Mouse (Mus musculus) forebrain, embryonic 12.5 days (tissue): Measurements from ENCODE around the gene Serbp1. TPM values are rescaled to one million over a fixed set of nuclear protein-coding genes. Genes with fewer than 3 reads are reported as not detected.
A peak's percentile ranks its signal among the peaks of the same experiment; 100 is the strongest.

ENCODE experiments used
- ATAC-seq: fragments of 200-750 bp; cut with Nextera tagmentation; 2 replicates; pipeline ENCODE4 v1.8.0; 2017; ENCODE audit warnings: moderate TSS enrichment; ENCODE audit not compliant: low FRiP score
- H3K27ac ChIP-seq: fragments of 300-500 bp; sonication (generic); 2 replicates; pipeline ENCODE4 v1.5.1; 2016; ENCODE audit warnings: mild to moderate bottlenecking
- H3K27me3 ChIP-seq: fragments of 300-500 bp; sonication (generic); 2 replicates; pipeline ENCODE4 v1.6.1; 2016; ENCODE audit warnings: mild to moderate bottlenecking
- H3K36me3 ChIP-seq: fragments of 300-500 bp; sonication (generic); replicated peaks from 2 replicates; pipeline ENCODE4 v1.6.1; 2016; ENCODE audit warnings: mild to moderate bottlenecking
- H3K4me1 ChIP-seq: fragments of 300-500 bp; sonication (generic); 2 replicates; pipeline ENCODE4 v1.6.1; 2016
- H3K4me2 ChIP-seq: fragments of 300-500 bp; sonication (generic); 2 replicates; pipeline ENCODE4 v1.6.1; 2016; ENCODE audit warnings: mild to moderate bottlenecking, moderate library complexity
- H3K4me3 ChIP-seq: fragments of 300-500 bp; sonication (generic); replicated peaks from 2 replicates; pipeline ENCODE4 v1.5.1; 2016; ENCODE audit warnings: mild to moderate bottlenecking
- H3K9ac ChIP-seq: fragments of 300-500 bp; sonication (generic); 2 replicates; pipeline ENCODE4 v1.6.1; 2016; ENCODE audit warnings: mild to moderate bottlenecking
- H3K9me3 ChIP-seq: fragments of 300-500 bp; sonication (generic); 2 replicates; pipeline ENCODE4 v1.6.1; 2016
- WGBS: fragments of 180-500 bp; shearing (Covaris S2); methylation state at CpG from one replicate; pipeline ENCODE4 v1.1.7; 2016; 5-methylcytosine and 5-hydroxymethylcytosine counted together
- polyA plus RNA-seq: library from polyadenylated mRNA; unstranded; fragments of >200 nt; fragmentation: Nextera tagmentation; extraction: Ambion mirVana; gene quantifications from 2 replicates; pipeline ENCODE4 v1.2.1, GENCODE M21; 2016

Gene Serbp1
- polyA plus RNA-seq, 1 experiment from 2014 or later = 480 TPM

DNA sequence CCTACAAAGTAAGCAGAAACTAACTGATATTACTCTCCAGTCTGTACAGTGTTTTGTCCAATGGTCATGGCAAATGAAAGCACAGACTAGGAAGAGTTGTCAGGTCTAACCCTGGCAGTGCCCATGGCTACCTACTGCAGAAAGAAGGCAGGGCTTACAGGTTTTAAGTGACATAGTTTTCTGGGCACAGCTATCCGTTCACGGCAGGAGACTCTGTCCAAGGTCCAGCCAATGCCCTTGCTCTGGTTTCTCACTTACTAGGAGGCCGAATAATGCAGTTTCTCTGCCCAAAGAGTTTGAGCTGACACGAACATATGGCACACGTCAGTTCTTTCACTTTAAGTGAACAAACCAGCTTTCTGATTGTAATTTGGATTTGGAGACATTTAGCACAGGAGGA is 79.1 kb downstream of the Serbp1 start:
- WGBS = 81% methylated on average over 5 of the region's 5 CpGs
- H3K36me3 ChIP-seq = no peaks in the 10 kb centered on the region
- H3K4me2 ChIP-seq = no peak overlapping the region
- H3K4me1 ChIP-seq = no peaks in the 10 kb centered on the region
- no peaks in the 10 kb centered on the region for H3K9me3 ChIP-seq
- H3K9ac ChIP-seq = no peak overlapping the region
- H3K4me3 ChIP-seq = no peak overlapping the region
- H3K27ac ChIP-seq = no peak overlapping the region
- ATAC-seq = no peak
- H3K27me3 ChIP-seq = no peaks in the 10 kb centered on the region

DNA sequence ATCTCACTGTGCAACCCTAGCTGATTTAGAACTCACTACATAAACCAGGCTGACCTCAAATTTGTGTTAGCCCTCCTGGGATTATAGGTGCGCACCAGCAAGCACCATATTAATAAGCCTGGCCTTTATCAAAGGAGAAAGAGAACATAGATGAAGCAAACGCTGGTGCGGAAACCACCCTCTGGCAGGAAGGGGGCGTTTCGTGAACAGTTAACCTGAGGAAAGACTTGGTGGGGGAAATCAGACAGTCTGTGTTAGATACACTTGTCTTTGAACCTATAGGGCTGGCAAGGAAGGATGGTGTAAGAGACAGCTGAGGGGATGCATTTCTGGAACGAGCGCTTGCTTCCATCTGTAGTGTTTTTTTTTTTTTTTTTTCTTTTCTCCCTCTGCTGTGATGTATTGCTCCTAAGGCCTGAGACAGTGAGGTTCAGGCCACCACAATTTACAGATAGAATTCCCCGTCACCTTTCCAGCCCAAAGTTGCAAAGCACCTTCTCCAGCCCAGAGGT is 79.9 kb downstream of the Serbp1 start:
- Histone ChIP-seq H3K9ac (no peak overlapping the region), H3K36me3 (no peaks in the 10 kb centered on the region), H3K4me1 (no peaks in the 10 kb centered on the region), H3K27me3 (no peaks in the 10 kb centered on the region), H3K4me2 (no peak overlapping the region), H3K4me3 (no peak overlapping the region), H3K9me3 (no peaks in the 10 kb centered on the region), H3K27ac (no peak overlapping the region)
- no peak for ATAC-seq
- 84% methylated on average over 8 of the region's 8 CpGs for WGBS

DNA sequence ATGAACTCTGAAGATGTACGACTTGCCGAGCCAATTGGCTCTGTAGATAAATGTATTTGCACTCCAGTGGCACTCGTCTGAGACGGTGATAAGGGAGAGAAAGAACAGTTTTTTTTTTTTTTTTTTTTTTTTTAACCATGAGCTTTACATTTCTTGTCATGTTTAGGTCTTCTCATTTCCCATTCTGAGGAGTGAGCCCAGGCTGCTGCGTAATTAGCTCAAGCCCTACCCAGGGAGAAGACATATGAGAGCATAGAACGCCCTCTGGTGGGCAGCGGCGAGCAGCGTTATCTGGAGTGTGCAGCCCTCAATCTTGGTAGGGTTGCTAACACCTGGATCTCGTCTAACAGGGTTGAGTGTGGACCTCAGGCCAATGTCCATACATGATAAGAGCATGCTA is 80.5 kb downstream of the Serbp1 start:
- H3K27ac ChIP-seq = no peak overlapping the region
- H3K4me1 ChIP-seq = no peaks in the 10 kb centered on the region
- no peak overlapping the region for H3K4me2 ChIP-seq
- 30% methylated on average over 10 of the region's 10 CpGs for WGBS
- H3K9me3 ChIP-seq = no peaks in the 10 kb centered on the region
- no peak overlapping the region for H3K4me3 ChIP-seq
- peak; percentile 60; the same call in 1 of the 2 replicates for ATAC-seq
- H3K27me3 ChIP-seq = no peaks in the 10 kb centered on the region
- H3K9ac ChIP-seq = no peak overlapping the region
- no peaks in the 10 kb centered on the region for H3K36me3 ChIP-seq

DNA sequence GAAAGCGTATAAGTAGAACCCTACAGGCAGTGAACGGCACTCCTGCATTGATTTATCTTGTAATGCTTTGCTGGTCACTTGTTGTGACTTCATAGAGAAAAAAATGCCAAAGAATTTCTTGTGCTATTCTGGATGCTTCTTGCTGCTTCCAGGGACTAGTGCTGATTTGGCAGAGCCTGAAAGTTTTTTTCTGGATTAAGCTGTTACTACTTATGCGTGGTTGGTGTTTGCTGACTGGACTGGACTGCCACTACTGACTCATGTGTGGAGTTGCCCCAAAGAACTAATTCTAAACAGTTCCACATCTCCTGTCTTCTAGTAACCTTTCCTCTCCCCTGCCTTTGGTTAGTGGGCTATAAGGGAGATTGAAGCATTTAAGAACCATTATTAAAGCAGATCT is 85.8 kb downstream of the Serbp1 start:
- Histone ChIP-seq H3K36me3 (no peaks in the 10 kb centered on the region), H3K4me1 (no peaks in the 10 kb centered on the region), H3K4me2 (no peak overlapping the region), H3K27me3 (no peaks in the 10 kb centered on the region), H3K9me3 (no peaks in the 10 kb centered on the region), H3K9ac (no peak overlapping the region), H3K27ac (no peak overlapping the region), H3K4me3 (no peak overlapping the region)
- WGBS = 86% methylated on average over 3 of the region's 3 CpGs
- ATAC-seq = no peak

DNA sequence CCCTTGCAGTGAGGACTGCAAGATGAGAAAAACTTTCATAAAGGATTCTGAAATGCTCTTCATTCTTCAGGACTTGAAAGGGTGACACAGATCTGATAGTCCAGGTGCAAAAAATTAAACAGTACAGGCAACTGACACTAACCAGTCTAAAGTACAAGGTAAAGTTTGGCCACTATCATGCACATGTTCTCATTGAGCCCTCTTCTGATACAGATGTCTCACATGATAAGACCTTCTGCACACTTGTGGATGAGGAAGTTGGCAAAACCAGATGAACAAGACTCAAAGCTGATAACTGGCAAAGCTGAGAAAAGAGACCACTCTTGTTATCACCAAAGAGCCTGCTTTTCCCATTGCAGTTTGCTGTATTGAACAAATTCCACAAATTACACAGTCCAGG is 100.0 kb downstream of the Serbp1 start:
- H3K36me3 ChIP-seq = no peaks in the 10 kb centered on the region
- H3K4me1 ChIP-seq = no peaks in the 10 kb centered on the region
- H3K27me3 ChIP-seq = no peaks in the 10 kb centered on the region
- no peak overlapping the region for H3K9ac ChIP-seq
- no peak overlapping the region for H3K27ac ChIP-seq
- H3K9me3 ChIP-seq = no peaks in the 10 kb centered on the region
- H3K4me2 ChIP-seq = no peak overlapping the region
- H3K4me3 ChIP-seq = no peak overlapping the region
- ATAC-seq = no peak

DNA sequence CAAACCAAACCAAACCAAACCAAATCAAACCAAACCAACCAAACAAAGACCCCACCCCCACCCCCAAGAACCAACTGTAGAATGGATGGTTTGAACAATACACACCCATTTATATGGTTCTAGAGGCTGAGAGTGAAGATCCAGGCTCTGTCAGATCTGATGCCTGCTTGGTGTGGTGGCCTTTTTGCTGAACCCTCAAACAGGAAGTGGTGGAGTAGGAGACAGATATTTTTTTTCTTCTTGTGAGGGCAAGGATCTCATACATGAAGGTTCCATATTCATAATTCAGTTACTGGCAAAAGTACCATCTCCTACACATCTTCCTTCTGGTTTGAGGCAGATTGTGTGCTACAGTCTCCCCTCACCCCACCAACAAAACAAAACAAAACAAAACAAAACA is 101.5 kb downstream of the Serbp1 start:
- Histone ChIP-seq H3K9ac (no peak overlapping the region), H3K27ac (no peak overlapping the region), H3K4me1 (no peaks in the 10 kb centered on the region), H3K27me3 (no peaks in the 10 kb centered on the region), H3K36me3 (no peaks in the 10 kb centered on the region), H3K4me3 (no peak overlapping the region), H3K4me2 (no peak overlapping the region), H3K9me3 (no peaks in the 10 kb centered on the region)
- no peak for ATAC-seq

Other genes with a start within 250 kb of the Serbp1 start
- gene Gadd45a, start 200.7 kb upstream of the Serbp1 start, polyA plus RNA-seq = 20.6 and 27.0 TPM in 2 replicates
- gene Il12rb2, start 138.0 kb downstream of the Serbp1 start, polyA plus RNA-seq = not detected in 2 replicates